Mouse (Mus musculus): ENCODE measurements around the gene Zfp280c. TPM values are rescaled to one million over a fixed set of nuclear protein-coding genes. Genes with fewer than 3 reads are reported as not detected.

Zfp280c gene
- total and polyA plus RNA-seq, 2 experiments from 2014 or later = 7.6 to 26.7 TPM

- DNase-seq = no peak
- 0 out of 2 replicates have a peak, but pooled peaks cover 2% of the 10 kb centered on the region for H3K36me3 ChIP-seq (ENCODE audit: insufficient read depth)
- ATAC-seq = no peak
- no peak overlapping the region for H3K27ac ChIP-seq (ENCODE audit: low read depth, low read length)
- TF ChIP-seq CTCF (IDR thresholded peaks at IDR 0.05; ENCODE audit: low read depth) = no peak
- no peaks in the 10 kb centered on the region for H3K27me3 ChIP-seq (ENCODE audit: insufficient read depth, low read length)
- H3K9me3 ChIP-seq (ENCODE audit: low read length) = no peaks in the 10 kb centered on the region
- no peak overlapping the region for H3K9ac ChIP-seq
- no peak overlapping the region for H3K4me2 ChIP-seq (ENCODE audit: low read depth)
- no peaks in the 10 kb centered on the region for H3K4me1 ChIP-seq (ENCODE audit: insufficient read depth)
- H3K4me3 ChIP-seq (ENCODE audit: low read depth, low read length) = no peak overlapping the region
- WGBS = 82% methylated on average over 9 of the region's 9 CpGs
Measured at GRCm38 (mm10) chrX:48596053-48596452, 1.7 kb upstream of the Zfp280c start.

DNA sequence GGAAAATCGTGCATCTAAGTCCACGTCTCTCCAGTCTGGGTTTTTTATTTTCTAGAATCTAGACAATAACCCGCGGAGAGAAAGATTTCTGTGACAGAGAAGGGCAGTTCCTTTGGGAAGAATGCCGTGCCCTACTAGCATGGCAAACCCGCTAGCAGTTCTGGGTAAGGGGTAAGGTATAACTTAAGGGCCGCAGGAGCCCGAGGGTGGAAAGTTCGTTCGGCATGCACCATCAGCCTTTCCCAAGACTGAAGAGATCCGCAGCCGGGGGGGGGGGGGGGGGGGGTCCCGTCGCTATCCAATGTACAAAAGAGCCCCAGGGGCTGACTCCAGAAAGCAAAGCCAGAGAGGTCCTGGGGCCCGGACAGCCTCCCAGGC is 594 bp downstream of the Zfp280c start:
- Histone ChIP-seq H3K27me3 (ENCODE audit: insufficient read depth, low read length) (no peaks in the 10 kb centered on the region), H3K4me3 (ENCODE audit: low read depth, low read length) (peak overlapping the region; percentile 55), H3K9ac (peak overlapping the region; percentile 78), H3K9me3 (ENCODE audit: low read length) (no peaks in the 10 kb centered on the region), H3K4me2 (ENCODE audit: low read depth) (peak overlapping the region; percentile 46), H3K36me3 (ENCODE audit: insufficient read depth) (0 out of 2 replicates have a peak, but pooled peaks cover 2% of the 10 kb centered on the region), H3K27ac (ENCODE audit: low read depth, low read length) (peak overlapping the region; percentile 89), H3K4me1 (ENCODE audit: insufficient read depth) (no peaks in the 10 kb centered on the region)
- 23% methylated on average over 15 of the region's 15 CpGs for WGBS
- DNase-seq (peak; percentile 27), ATAC-seq (no peak)
- no peak for TF ChIP-seq CTCF (IDR thresholded peaks at IDR 0.05; ENCODE audit: low read depth)

DNA sequence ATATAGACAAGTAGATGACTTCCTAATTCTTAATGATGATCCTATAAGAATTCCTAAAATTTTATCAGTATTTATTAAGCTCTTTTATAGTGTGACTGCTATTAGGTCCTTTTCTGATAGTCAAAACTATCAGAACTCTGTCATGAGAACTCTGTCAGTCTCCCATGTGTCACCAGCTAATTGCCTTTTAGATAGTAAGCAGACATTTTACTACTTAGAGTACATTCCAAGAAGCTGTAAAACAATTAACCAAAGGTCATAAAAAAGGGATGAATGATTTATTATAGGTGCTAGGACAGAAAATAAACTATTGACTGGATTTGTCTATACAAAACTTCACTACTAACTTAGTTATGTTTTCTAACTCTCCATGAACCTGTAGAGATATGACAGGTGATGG is 11.0 kb downstream of the Zfp280c start:
- no peaks in the 10 kb centered on the region for H3K4me1 ChIP-seq (ENCODE audit: insufficient read depth)
- no peak overlapping the region for H3K9ac ChIP-seq
- no peak overlapping the region for H3K4me2 ChIP-seq (ENCODE audit: low read depth)
- no peak for ATAC-seq
- H3K27ac ChIP-seq (ENCODE audit: low read depth, low read length) = no peak overlapping the region
- H3K27me3 ChIP-seq (ENCODE audit: insufficient read depth, low read length) = no peaks in the 10 kb centered on the region
- DNase-seq = no peak
- no peak overlapping the region for H3K4me3 ChIP-seq (ENCODE audit: low read depth, low read length)
- no peaks in the 10 kb centered on the region for H3K9me3 ChIP-seq (ENCODE audit: low read length)
- H3K36me3 ChIP-seq (ENCODE audit: insufficient read depth) = 0 out of 2 replicates have a peak, but pooled peaks cover 8% of the 10 kb centered on the region
- TF ChIP-seq CTCF (IDR thresholded peaks at IDR 0.05; ENCODE audit: low read depth) = no peak

DNA sequence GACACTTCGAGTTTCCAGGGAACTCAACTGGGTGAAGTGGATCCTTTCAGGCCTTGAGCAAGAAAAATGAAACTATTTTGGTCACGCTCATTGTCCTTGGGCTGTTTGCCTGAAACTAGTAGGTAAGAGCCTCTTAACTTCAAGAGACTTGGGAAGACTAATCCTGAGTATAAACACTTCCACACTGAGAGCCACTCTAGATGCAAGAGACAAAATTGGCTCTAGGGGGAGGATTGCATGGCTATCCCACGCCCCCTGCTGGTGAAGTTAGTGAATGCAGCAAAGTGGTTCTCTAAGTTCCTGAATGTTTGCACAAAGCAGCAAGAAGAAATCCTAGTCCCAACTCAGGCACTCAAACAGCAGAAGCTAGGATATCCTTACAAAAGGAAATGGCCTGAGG is 62.1 kb downstream of the Zfp280c start:
- Histone ChIP-seq H3K27ac (ENCODE audit: low read depth, low read length) (no peak overlapping the region), H3K27me3 (ENCODE audit: insufficient read depth, low read length) (no peaks in the 10 kb centered on the region), H3K4me2 (ENCODE audit: low read depth) (no peak overlapping the region), H3K4me1 (ENCODE audit: insufficient read depth) (no peaks in the 10 kb centered on the region), H3K9me3 (ENCODE audit: low read length) (no peaks in the 10 kb centered on the region), H3K4me3 (ENCODE audit: low read depth, low read length) (no peak overlapping the region), H3K9ac (no peak overlapping the region), H3K36me3 (ENCODE audit: insufficient read depth) (no peaks in the 10 kb centered on the region)
- TF ChIP-seq CTCF (IDR thresholded peaks at IDR 0.05; ENCODE audit: low read depth) = peak; percentile 89
- WGBS = 27% methylated on average over 3 of the region's 3 CpGs
- DNase-seq (peak; percentile 80), ATAC-seq (peak; percentile 78)

DNA sequence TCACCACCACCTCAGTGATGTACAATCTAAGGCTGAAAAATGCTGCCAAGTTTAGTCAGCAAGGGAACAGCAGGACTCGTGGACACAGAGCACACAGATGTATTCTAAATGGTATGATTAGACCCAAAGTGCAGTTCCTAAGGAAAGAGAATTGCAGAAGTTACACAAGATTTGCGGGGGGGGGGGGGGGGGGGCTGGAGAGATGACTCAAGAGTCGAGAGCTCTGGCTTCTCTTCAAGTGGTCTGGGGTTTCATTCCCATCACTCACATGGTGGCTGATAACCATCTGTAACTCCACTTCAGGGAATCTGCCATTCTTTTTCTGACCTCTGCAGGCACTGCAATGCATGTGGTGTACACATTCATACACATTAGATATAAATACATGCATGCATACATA is 67.9 kb downstream of the Zfp280c start:
- 0 out of 2 replicates have a peak, but pooled peaks cover 5% of the 10 kb centered on the region for H3K4me1 ChIP-seq (ENCODE audit: insufficient read depth)
- no peak for TF ChIP-seq CTCF (IDR thresholded peaks at IDR 0.05; ENCODE audit: low read depth)
- no peak for ATAC-seq
- no peak overlapping the region for H3K9ac ChIP-seq
- WGBS = 67% methylated on average over 3 of the region's 3 CpGs
- no peaks in the 10 kb centered on the region for H3K36me3 ChIP-seq (ENCODE audit: insufficient read depth)
- no peaks in the 10 kb centered on the region for H3K9me3 ChIP-seq (ENCODE audit: low read length)
- no peak overlapping the region for H3K4me3 ChIP-seq (ENCODE audit: low read depth, low read length)
- no peak overlapping the region for H3K27ac ChIP-seq (ENCODE audit: low read depth, low read length)
- no peak for DNase-seq
- no peak overlapping the region for H3K4me2 ChIP-seq (ENCODE audit: low read depth)
- no peaks in the 10 kb centered on the region for H3K27me3 ChIP-seq (ENCODE audit: insufficient read depth, low read length)

DNA sequence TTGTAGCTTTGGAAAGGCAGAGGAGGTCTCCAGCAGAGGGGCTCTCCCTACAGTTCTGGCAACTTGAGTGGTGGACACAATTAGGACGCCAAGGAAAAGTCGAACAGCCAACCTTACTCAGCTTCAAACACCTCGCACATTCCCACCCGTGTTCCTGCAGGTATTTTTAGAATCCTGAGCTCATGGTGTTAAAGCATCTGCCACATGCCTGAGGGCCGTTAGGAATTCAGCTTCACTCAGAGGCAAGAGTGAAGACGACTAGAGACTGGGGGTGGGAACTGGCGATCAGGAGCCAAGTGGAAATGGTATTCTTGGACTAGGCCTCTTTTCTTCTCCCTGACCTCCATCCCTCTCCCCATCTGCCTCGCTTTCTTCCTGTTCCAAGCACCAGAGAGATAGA is 68.4 kb downstream of the Zfp280c start:
- no peak for TF ChIP-seq CTCF (IDR thresholded peaks at IDR 0.05; ENCODE audit: low read depth)

DNA sequence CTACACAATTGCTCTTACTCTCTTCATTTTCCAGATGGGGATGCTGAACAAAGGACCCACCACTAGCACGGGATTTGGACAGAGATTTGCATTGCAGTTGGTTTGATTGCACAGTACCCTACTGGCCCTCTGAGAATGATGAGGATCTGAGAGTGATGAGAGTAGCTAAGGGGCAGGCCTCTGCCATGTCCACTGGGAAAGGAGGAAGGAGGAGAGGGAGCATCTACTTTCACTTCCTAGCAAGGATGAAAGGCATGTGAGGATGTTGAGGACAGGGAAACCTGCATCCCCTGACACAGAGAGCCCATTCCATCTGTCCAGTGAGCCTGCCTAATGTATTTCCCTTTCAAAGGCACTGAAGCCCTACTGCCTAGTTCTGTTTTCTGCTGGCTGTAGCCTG is 69.0 kb downstream of the Zfp280c start:
- WGBS = 65% methylated on average over 1 of the region's 1 CpGs
- no peak overlapping the region for H3K27ac ChIP-seq (ENCODE audit: low read depth, low read length)
- DNase-seq (no peak), ATAC-seq (no peak)
- no peaks in the 10 kb centered on the region for H3K9me3 ChIP-seq (ENCODE audit: low read length)
- no peaks in the 10 kb centered on the region for H3K27me3 ChIP-seq (ENCODE audit: insufficient read depth, low read length)
- 0 out of 2 replicates have a peak, but pooled peaks cover 5% of the 10 kb centered on the region for H3K4me1 ChIP-seq (ENCODE audit: insufficient read depth)
- H3K36me3 ChIP-seq (ENCODE audit: insufficient read depth) = no peaks in the 10 kb centered on the region
- H3K9ac ChIP-seq = no peak overlapping the region
- H3K4me3 ChIP-seq (ENCODE audit: low read depth, low read length) = no peak overlapping the region
- no peak for TF ChIP-seq CTCF (IDR thresholded peaks at IDR 0.05; ENCODE audit: low read depth)
- H3K4me2 ChIP-seq (ENCODE audit: low read depth) = no peak overlapping the region

More for the DNA sequence above, 68.4 kb downstream of the Zfp280c start:
- H3K9ac ChIP-seq = no peak overlapping the region
- no peaks in the 10 kb centered on the region for H3K27me3 ChIP-seq (ENCODE audit: insufficient read depth, low read length)
- 68% methylated on average over 8 of the region's 8 CpGs for whole genome bisulfite sequencing
- H3K9me3 ChIP-seq (ENCODE audit: low read length) = no peaks in the 10 kb centered on the region
- H3K4me3 ChIP-seq (ENCODE audit: low read depth, low read length) = no peak overlapping the region
- H3K36me3 ChIP-seq (ENCODE audit: insufficient read depth) = no peaks in the 10 kb centered on the region
- no peak overlapping the region for H3K27ac ChIP-seq (ENCODE audit: low read depth, low read length)
- H3K4me2 ChIP-seq (ENCODE audit: low read depth) = no peak overlapping the region
- ATAC-seq (no peak), DNase-seq (no peak)
- H3K4me1 ChIP-seq (ENCODE audit: insufficient read depth) = 0 out of 2 replicates have a peak, but pooled peaks cover 5% of the 10 kb centered on the region
